Comparison of ENCODE assay signal across 8 mouse cellular contexts in the genomic region with DNA sequence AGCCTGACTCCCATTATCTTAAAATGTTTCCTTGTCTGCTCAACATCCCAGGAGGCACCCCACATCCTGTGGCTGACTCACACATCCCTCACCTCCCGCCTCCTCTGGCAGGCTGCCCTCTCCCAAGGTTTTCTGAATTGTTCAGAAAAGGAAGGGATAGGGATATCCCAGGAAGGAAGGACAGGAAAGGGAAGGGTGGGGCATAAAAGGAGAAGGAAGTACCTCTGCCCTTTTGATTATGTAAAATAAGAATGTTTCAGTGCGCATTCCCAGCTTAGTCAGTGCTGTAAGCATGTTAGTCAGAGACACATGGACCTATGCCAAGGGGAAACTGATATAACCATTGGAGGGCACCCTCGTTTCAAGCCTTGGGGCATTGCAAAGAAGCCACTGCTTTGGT.
A peak's percentile ranks its signal among the peaks of the same experiment; 100 is the strongest.
DNase-seq lines count a peak whose midpoint lies in the region; ATAC-seq lines count a peak whose summit lies in the region.

No protein-coding gene starts in this region.

- peak; percentile 16 to 46 for DNase-seq in cerebellum, postnatal 25 days
- DNase-seq in adrenal gland, postnatal 10 days, result peak; percentile 82
- DNase-seq in heart, adult 9 months (ENCODE audit: low spot score in 2 of 2), result peak; percentile 91 to 94
- peak; percentile 89 for DNase-seq in kidney, postnatal 14 days
- peak; percentile 87 to 92 for DNase-seq in lung, postnatal 4 days
- DNase-seq in thymus, postnatal 14 days, result no peak
- DNase-seq in embryo, embryonic 10 days (ENCODE audit: low spot score), result no peak

- ATAC-seq in cerebellum, adult (ENCODE audit: insufficient number of reproducible peaks, low FRiP score, low TSS enrichment), result no peak

Comparison
In these comparisons a context has a peak if more than half of its experiments do, and no peak if none do; other contexts are left out.
1. DNase-seq: peak in cerebellum, postnatal 25 days (2 of 2), adrenal gland, postnatal 10 days (single experiment), heart, adult 9 months (2 of 2), kidney, postnatal 14 days (single experiment) and lung, postnatal 4 days (2 of 2); none in thymus, postnatal 14 days (single experiment) and embryo, embryonic 10 days (single experiment).